Mouse (Mus musculus): ENCODE data around the gene Gm28845. TPM values are rescaled to one million over a fixed set of nuclear protein-coding genes. Genes with fewer than 3 reads are reported as not detected.

The Gm28845 gene
- polyA plus RNA-seq, 1 experiment = not detected

DNA sequence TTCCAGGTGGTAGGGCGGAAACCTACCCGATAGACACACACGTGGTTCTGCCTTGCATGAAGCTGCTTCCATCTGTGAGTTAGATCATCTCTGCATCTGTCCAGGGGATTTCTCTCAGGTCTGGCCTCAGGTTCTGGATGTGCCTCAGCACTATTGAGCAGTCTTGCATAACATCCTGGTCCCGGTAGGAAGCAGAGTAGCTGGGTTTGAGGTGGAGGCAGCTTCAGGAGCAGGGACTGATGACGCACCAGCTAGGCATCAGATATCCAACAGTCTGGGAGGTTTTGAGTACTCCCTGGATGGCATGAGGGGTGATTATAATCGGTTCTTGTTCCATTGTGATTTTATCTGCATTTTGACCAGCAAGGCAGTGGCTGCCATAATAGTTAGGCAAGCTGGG lies 18.2 kb upstream of the Gm28845 start:
- Histone ChIP-seq H3K27me3 (ENCODE audit: control insufficient read depth, insufficient read depth, insufficient read length) (no peaks in the 10 kb centered on the region), H3K79me2 (ENCODE audit: control insufficient read depth, insufficient read depth) (no peaks in the 10 kb centered on the region), H3K36me3 (ENCODE audit: control insufficient read depth, insufficient read depth) (no peaks in the 10 kb centered on the region), H3ac (ENCODE audit: control insufficient read depth, insufficient read length) (no peak overlapping the region), H3K4me3 (no peak overlapping the region), H3K4me2 (ENCODE audit: low read depth) (no peak overlapping the region)
- TF ChIP-seq USF1 (IDR thresholded peaks at IDR 0.05; ENCODE audit: low read depth) (no peak), MYOG (IDR thresholded peaks at IDR 0.05; ENCODE audit: control insufficient read depth in 1 of 3, insufficient read depth in 1 of 3, insufficient read length in 2 of 3, low read depth in 2 of 3) (no peak), POLR2AphosphoS2 (IDR thresholded peaks at IDR 0.05; ENCODE audit: insufficient read length, low read depth) (no peak), TCF3 (IDR thresholded peaks at IDR 0.05; ENCODE audit: insufficient read length, low read depth) (no peak), SRF (IDR thresholded peaks at IDR 0.05; ENCODE audit: control insufficient read depth, insufficient read length, low read depth) (no peak), POLR2A (IDR thresholded peaks at IDR 0.05; ENCODE audit: insufficient read length, low read depth) (no peak), MAX (IDR thresholded peaks at IDR 0.05; ENCODE audit: low read depth) (no peak), REST (IDR thresholded peaks at IDR 0.05; ENCODE audit: insufficient read depth, insufficient read length) (no peak), CEBPB (IDR thresholded peaks at IDR 0.05; ENCODE audit: insufficient read depth, poor library complexity, severe bottlenecking) (no peak)

GRCm38 (mm10) chr1:65132833-65133232 lies 13.5 kb upstream of the Gm28845 start:
- no peak overlapping the region for H3K4me2 ChIP-seq (ENCODE audit: low read depth)
- H3K4me3 ChIP-seq = no peak overlapping the region
- no peak overlapping the region for H3ac ChIP-seq (ENCODE audit: control insufficient read depth, insufficient read length)
- TF ChIP-seq MYOD1 (IDR thresholded peaks at IDR 0.05; ENCODE audit: control insufficient read depth in 1 of 3, insufficient read length in 2 of 3, low read depth in 2 of 3) (peak in 2 of 3 experiments; percentile 61 to 75), POLR2AphosphoS2 (IDR thresholded peaks at IDR 0.05; ENCODE audit: insufficient read length, low read depth) (no peak), E2F4 (IDR thresholded peaks at IDR 0.05; ENCODE audit: insufficient read depth) (no peak), TCF3 (IDR thresholded peaks at IDR 0.05; ENCODE audit: insufficient read length, low read depth) (no peak)
- H3K79me2 ChIP-seq (ENCODE audit: control insufficient read depth, insufficient read depth) = no peaks in the 10 kb centered on the region
- H3K36me3 ChIP-seq (ENCODE audit: control insufficient read depth, insufficient read depth) = no peaks in the 10 kb centered on the region
- no peaks in the 10 kb centered on the region for H3K27me3 ChIP-seq (ENCODE audit: control insufficient read depth, insufficient read depth, insufficient read length)

- Histone ChIP-seq H3K4me2 (ENCODE audit: low read depth) (no peak overlapping the region), H3K36me3 (ENCODE audit: control insufficient read depth, insufficient read depth) (no peaks in the 10 kb centered on the region), H3K4me3 (no peak overlapping the region), H3ac (ENCODE audit: control insufficient read depth, insufficient read length) (no peak overlapping the region), H3K79me2 (ENCODE audit: control insufficient read depth, insufficient read depth) (no peaks in the 10 kb centered on the region), H3K27me3 (ENCODE audit: control insufficient read depth, insufficient read depth, insufficient read length) (no peaks in the 10 kb centered on the region)
- TF ChIP-seq POLR2A (IDR thresholded peaks at IDR 0.05; ENCODE audit: insufficient read length, low read depth) (no peak), CEBPB (IDR thresholded peaks at IDR 0.05; ENCODE audit: insufficient read depth, poor library complexity, severe bottlenecking) (no peak), USF1 (IDR thresholded peaks at IDR 0.05; ENCODE audit: low read depth) (no peak), TCF12 (IDR thresholded peaks at IDR 0.05; ENCODE audit: insufficient read depth, poor library complexity, severe bottlenecking) (no peak), MYOG (IDR thresholded peaks at IDR 0.05; ENCODE audit: control insufficient read depth in 1 of 3, insufficient read depth in 1 of 3, insufficient read length in 2 of 3, low read depth in 2 of 3) (no peak), POLR2AphosphoS2 (IDR thresholded peaks at IDR 0.05; ENCODE audit: insufficient read length, low read depth) (no peak), MYOD1 (IDR thresholded peaks at IDR 0.05; ENCODE audit: control insufficient read depth in 1 of 3, insufficient read length in 2 of 3, low read depth in 2 of 3) (no peak), MAX (IDR thresholded peaks at IDR 0.05; ENCODE audit: low read depth) (no peak), TCF3 (IDR thresholded peaks at IDR 0.05; ENCODE audit: insufficient read length, low read depth) (no peak), REST (IDR thresholded peaks at IDR 0.05; ENCODE audit: insufficient read depth, insufficient read length) (no peak), E2F4 (IDR thresholded peaks at IDR 0.05; ENCODE audit: insufficient read depth) (no peak), SRF (IDR thresholded peaks at IDR 0.05; ENCODE audit: control insufficient read depth, insufficient read length, low read depth) (no peak)
These were observed 12.3 kb upstream of the Gm28845 start for GRCm38 (mm10) chr1:65131671-65132070.

- no peak overlapping the region for H3ac ChIP-seq (ENCODE audit: control insufficient read depth, insufficient read length)
- TF ChIP-seq E2F4 (IDR thresholded peaks at IDR 0.05; ENCODE audit: insufficient read depth) (no peak), MYOG (IDR thresholded peaks at IDR 0.05; ENCODE audit: control insufficient read depth in 1 of 3, insufficient read depth in 1 of 3, insufficient read length in 2 of 3, low read depth in 2 of 3) (no peak)
- H3K4me3 ChIP-seq = no peak overlapping the region
- H3K4me2 ChIP-seq (ENCODE audit: low read depth) = no peak overlapping the region
- H3K79me2 ChIP-seq (ENCODE audit: control insufficient read depth, insufficient read depth) = no peaks in the 10 kb centered on the region
- H3K27me3 ChIP-seq (ENCODE audit: control insufficient read depth, insufficient read depth, insufficient read length) = no peaks in the 10 kb centered on the region
- H3K36me3 ChIP-seq (ENCODE audit: control insufficient read depth, insufficient read depth) = no peaks in the 10 kb centered on the region
These were observed 10.9 kb upstream of the Gm28845 start for GRCm38 (mm10) chr1:65130226-65130625.

GRCm38 (mm10) chr1:65129634-65130180 lies 10.3 kb upstream of the Gm28845 start:
- Histone ChIP-seq H3K4me3 (no peak overlapping the region), H3ac (ENCODE audit: control insufficient read depth, insufficient read length) (no peak overlapping the region), H3K36me3 (ENCODE audit: control insufficient read depth, insufficient read depth) (no peaks in the 10 kb centered on the region), H3K27me3 (ENCODE audit: control insufficient read depth, insufficient read depth, insufficient read length) (no peaks in the 10 kb centered on the region), H3K79me2 (ENCODE audit: control insufficient read depth, insufficient read depth) (no peaks in the 10 kb centered on the region), H3K4me2 (ENCODE audit: low read depth) (no peak overlapping the region)
- TF ChIP-seq USF1 (IDR thresholded peaks at IDR 0.05; ENCODE audit: low read depth) = no peak
- no peak for TF ChIP-seq POLR2A (IDR thresholded peaks at IDR 0.05; ENCODE audit: insufficient read length, low read depth)
- TF ChIP-seq TCF12 (IDR thresholded peaks at IDR 0.05; ENCODE audit: insufficient read depth, poor library complexity, severe bottlenecking) = no peak
- no peak for TF ChIP-seq REST (IDR thresholded peaks at IDR 0.05; ENCODE audit: insufficient read depth, insufficient read length)
- no peak for TF ChIP-seq MYOD1 (IDR thresholded peaks at IDR 0.05; ENCODE audit: control insufficient read depth in 1 of 3, insufficient read length in 2 of 3, low read depth in 2 of 3)
- no peak for TF ChIP-seq CEBPB (IDR thresholded peaks at IDR 0.05; ENCODE audit: insufficient read depth, poor library complexity, severe bottlenecking)
- no peak for TF ChIP-seq E2F4 (IDR thresholded peaks at IDR 0.05; ENCODE audit: insufficient read depth)
- TF ChIP-seq POLR2AphosphoS2 (IDR thresholded peaks at IDR 0.05; ENCODE audit: insufficient read length, low read depth) = no peak
- TF ChIP-seq MAX (IDR thresholded peaks at IDR 0.05; ENCODE audit: low read depth) = no peak
- TF ChIP-seq MYOG (IDR thresholded peaks at IDR 0.05; ENCODE audit: control insufficient read depth in 1 of 3, insufficient read depth in 1 of 3, insufficient read length in 2 of 3, low read depth in 2 of 3) = no peak
- no peak for TF ChIP-seq SRF (IDR thresholded peaks at IDR 0.05; ENCODE audit: control insufficient read depth, insufficient read length, low read depth)
- TF ChIP-seq TCF3 (IDR thresholded peaks at IDR 0.05; ENCODE audit: insufficient read length, low read depth) = no peak
